Mouse (Mus musculus) embryonic facial prominence, embryonic 10.5 days (tissue): ENCODE data around the gene Elavl1. TPM values are rescaled to one million over a fixed set of nuclear protein-coding genes. Genes with fewer than 3 reads are reported as not detected.
"Not testable (repeated sequence)": the region's sequence is repeated elsewhere in the genome, so short reads cannot be mapped to it uniquely, and the experiment has no call there.

Experiments used
- DNase-seq: peaks from one replicate; pipeline ENCODE4 v3.0.0-alpha.2; 2017; ENCODE audit warnings: low spot score
- H3K27ac ChIP-seq: fragments of 300-500 bp; sonication (generic); replicated peaks from 2 replicates; pipeline ENCODE4 v1.5.1; 2016; ENCODE audit warnings: mild to moderate bottlenecking
- H3K27me3 ChIP-seq: fragments of 300-500 bp; sonication (generic); replicated peaks from 2 replicates; pipeline ENCODE4 v1.6.1; 2016; ENCODE audit warnings: low read depth, mild to moderate bottlenecking; ENCODE audit not compliant: poor library complexity, severe bottlenecking
- H3K36me3 ChIP-seq: fragments of 300-500 bp; sonication (generic); replicated peaks from 2 replicates; pipeline ENCODE4 v1.6.1; 2016; ENCODE audit warnings: mild to moderate bottlenecking, moderate library complexity
- H3K4me1 ChIP-seq: fragments of 300-500 bp; sonication (generic); 2 replicates; pipeline ENCODE4 v1.6.1; 2016
- H3K4me3 ChIP-seq: fragments of 300-500 bp; sonication (generic); 2 replicates; pipeline ENCODE4 v1.5.1; 2016; ENCODE audit warnings: mild to moderate bottlenecking, moderate library complexity
- H3K9me3 ChIP-seq: fragments of 300-500 bp; sonication (generic); 2 replicates; pipeline ENCODE4 v1.6.1; 2016; ENCODE audit warnings: mild to moderate bottlenecking
- WGBS: fragments of 180-500 bp; shearing (Covaris S2); methylation state at CpG from one replicate; pipeline ENCODE4 v1.1.7; 2016; 5-methylcytosine and 5-hydroxymethylcytosine counted together
- polyA plus RNA-seq: library from polyadenylated mRNA; unstranded; fragments of >200 nt; fragmentation: Nextera tagmentation; extraction: Ambion mirVana; gene quantifications from 2 replicates; pipeline ENCODE4 v1.2.1, GENCODE M21; 2016

Elavl1 gene
- polyA plus RNA-seq, 1 experiment from 2014 or later: 362 TPM

GRCm38 (mm10) chr8:4267627-4268026, 57.6 kb downstream of the Elavl1 start:
- peak; percentile 49 for DNase-seq
- no peaks in the 10 kb centered on the region for H3K9me3 ChIP-seq
- WGBS: 75% methylated on average over 15 of the region's 15 CpGs
- H3K4me3 ChIP-seq: no peak overlapping the region
- H3K27ac ChIP-seq: no peak overlapping the region
- H3K4me1 ChIP-seq: no peaks in the 10 kb centered on the region
- no peaks in the 10 kb centered on the region for H3K27me3 ChIP-seq
- H3K36me3 ChIP-seq: peaks cover 100% of the 10 kb centered on the region

GRCm38 (mm10) chr8:4265160-4265914, 59.9 kb downstream of the Elavl1 start:
- 91% methylated on average over 15 of the region's 15 CpGs for WGBS
- Histone ChIP-seq H3K9me3 (no peaks in the 10 kb centered on the region), H3K27me3 (no peaks in the 10 kb centered on the region), H3K27ac (no peak overlapping the region), H3K4me1 (no peaks in the 10 kb centered on the region), H3K36me3 (peaks cover 100% of the 10 kb centered on the region), H3K4me3 (no peak overlapping the region)
- no peak for DNase-seq

GRCm38 (mm10) chr8:4263105-4263791, 62.0 kb downstream of the Elavl1 start:
- Histone ChIP-seq H3K27me3 (no peaks in the 10 kb centered on the region), H3K36me3 (peaks cover 87% of the 10 kb centered on the region), H3K9me3 (no peaks in the 10 kb centered on the region), H3K4me1 (peaks cover 12% of the 10 kb centered on the region), H3K4me3 (no peak overlapping the region), H3K27ac (no peak overlapping the region)
- WGBS: 90% methylated on average over 8 of the region's 8 CpGs
- DNase-seq: no peak

- DNase-seq: no peak
- Histone ChIP-seq H3K4me3 (peak overlapping the region; percentile 93), H3K27ac (peak overlapping the region; percentile 98)
These were observed 65.4 kb downstream of the Elavl1 start for GRCm38 (mm10) chr8:4259805-4260170.

GRCm38 (mm10) chr8:4259125-4259804, 65.9 kb downstream of the Elavl1 start, which contains the start of gene Ctxn1:
Gene Ctxn1, minus strand, starts transcription at chr8:4259274.
- DNase-seq: peak; percentile 98
- Histone ChIP-seq H3K4me3 (peak within 1 kb of the TSS; percentile 93), H3K9me3 (no peaks in the 10 kb centered on the region), H3K27me3 (no peaks in the 10 kb centered on the region), H3K4me1 (peaks cover 30% of the 10 kb centered on the region), H3K27ac (peak within 1 kb of the TSS; percentile 98), H3K36me3 (peaks cover 86% of the 10 kb centered on the region)
- WGBS: 7% methylated on average over 33 of the region's 33 CpGs

More at GRCm38 (mm10) chr8:4259805-4260170, 65.4 kb downstream of the Elavl1 start:
- Histone ChIP-seq H3K36me3 (peaks cover 86% of the 10 kb centered on the region), H3K4me1 (peaks cover 28% of the 10 kb centered on the region), H3K9me3 (no peaks in the 10 kb centered on the region), H3K27me3 (no peaks in the 10 kb centered on the region)
- WGBS: 84% methylated on average over 4 of the region's 4 CpGs

- under 1% methylated on average over 32 of the region's 32 CpGs for WGBS
These were observed 66.5 kb downstream of the Elavl1 start for GRCm38 (mm10) chr8:4258678-4259077.

GRCm38 (mm10) chr8:4258233-4258632, 67.0 kb downstream of the Elavl1 start:
- Histone ChIP-seq H3K36me3 (peaks cover 77% of the 10 kb centered on the region), H3K27me3 (no peaks in the 10 kb centered on the region), H3K4me1 (peaks cover 39% of the 10 kb centered on the region), H3K4me3 (peak overlapping the region; percentile 93), H3K9me3 (no peaks in the 10 kb centered on the region), H3K27ac (peak overlapping the region; percentile 98)
- WGBS: 2% methylated on average over 35 of the region's 35 CpGs
- peak; percentile 92 for DNase-seq

More at GRCm38 (mm10) chr8:4258678-4259077, 66.5 kb downstream of the Elavl1 start:
- H3K9me3 ChIP-seq: no peaks in the 10 kb centered on the region
- peak overlapping the region; percentile 98 for H3K27ac ChIP-seq
- peak overlapping the region; percentile 93 for H3K4me3 ChIP-seq
- H3K36me3 ChIP-seq: peaks cover 82% of the 10 kb centered on the region
- DNase-seq: no peak
- peaks cover 36% of the 10 kb centered on the region for H3K4me1 ChIP-seq
- H3K27me3 ChIP-seq: no peaks in the 10 kb centered on the region

GRCm38 (mm10) chr8:4257350-4257749, 67.9 kb downstream of the Elavl1 start:
- Histone ChIP-seq H3K4me3 (peak overlapping the region; percentile 93), H3K4me1 (peaks cover 46% of the 10 kb centered on the region), H3K36me3 (peaks cover 68% of the 10 kb centered on the region), H3K27me3 (no peaks in the 10 kb centered on the region), H3K9me3 (no peaks in the 10 kb centered on the region), H3K27ac (peak overlapping the region; percentile 98)
- DNase-seq: no peak
- 78% methylated on average over 4 of the region's 4 CpGs for WGBS

GRCm38 (mm10) chr8:4256911-4257310, 68.3 kb downstream of the Elavl1 start:
- WGBS: 78% methylated on average over 4 of the region's 4 CpGs
- DNase-seq: no peak
- Histone ChIP-seq H3K4me1 (peaks cover 47% of the 10 kb centered on the region), H3K27ac (0 out of 2 replicates have a peak overlapping the region, but pooled peaks have one; percentile 98), H3K9me3 (no peaks in the 10 kb centered on the region), H3K27me3 (no peaks in the 10 kb centered on the region), H3K36me3 (peaks cover 64% of the 10 kb centered on the region), H3K4me3 (peak overlapping the region; percentile 93)

GRCm38 (mm10) chr8:4255471-4255870, 69.7 kb downstream of the Elavl1 start:
- DNase-seq, H3K27ac ChIP-seq, H3K9me3 ChIP-seq, H3K4me3 ChIP-seq, H3K27me3 ChIP-seq: not testable (repeated sequence)
- WGBS: 87% methylated on average over 7 of the region's 7 CpGs
- Histone ChIP-seq H3K4me1 (peaks cover 51% of the 10 kb centered on the region), H3K36me3 (peaks cover 50% of the 10 kb centered on the region)

GRCm38 (mm10) chr8:4254001-4254400, 71.2 kb downstream of the Elavl1 start:
- peaks cover 50% of the 10 kb centered on the region for H3K36me3 ChIP-seq
- H3K4me3 ChIP-seq: peak overlapping the region; percentile 86
- 68% methylated on average over 6 of the region's 6 CpGs for WGBS
- peaks cover 52% of the 10 kb centered on the region for H3K4me1 ChIP-seq
- no peaks in the 10 kb centered on the region for H3K9me3 ChIP-seq
- H3K27ac ChIP-seq: no peak overlapping the region
- DNase-seq: no peak
- H3K27me3 ChIP-seq: peaks cover 14% of the 10 kb centered on the region
